Mouse (Mus musculus) embryonic stem cell, embryonic (primary cell): ENCODE data around the gene Bcas2.

Experiments used
- CTCF ChIA-PET, 4 experiments: fragments of 300-600 bp in 2 of 4; fragments of 350-600 bp in 2 of 4; sonication (Branson Sonifier 250); formaldehyde crosslinking; loops; one replicate each; lab custom pipeline; 2022; ENCODE audit warnings: inconsistent platforms in 2 of 4; lab: Charles Lee
- POLR2A ChIA-PET, 4 experiments: fragments of 300-600 bp in 2 of 4; fragments of 350-600 bp in 2 of 4; sonication (Branson Sonifier 250); formaldehyde crosslinking; loops; one replicate each; lab custom pipeline; 2022; ENCODE audit warnings: antibody characterized with exemption in 4 of 4, inconsistent platforms in 1 of 4; lab: Charles Lee

The Bcas2 gene

DNA sequence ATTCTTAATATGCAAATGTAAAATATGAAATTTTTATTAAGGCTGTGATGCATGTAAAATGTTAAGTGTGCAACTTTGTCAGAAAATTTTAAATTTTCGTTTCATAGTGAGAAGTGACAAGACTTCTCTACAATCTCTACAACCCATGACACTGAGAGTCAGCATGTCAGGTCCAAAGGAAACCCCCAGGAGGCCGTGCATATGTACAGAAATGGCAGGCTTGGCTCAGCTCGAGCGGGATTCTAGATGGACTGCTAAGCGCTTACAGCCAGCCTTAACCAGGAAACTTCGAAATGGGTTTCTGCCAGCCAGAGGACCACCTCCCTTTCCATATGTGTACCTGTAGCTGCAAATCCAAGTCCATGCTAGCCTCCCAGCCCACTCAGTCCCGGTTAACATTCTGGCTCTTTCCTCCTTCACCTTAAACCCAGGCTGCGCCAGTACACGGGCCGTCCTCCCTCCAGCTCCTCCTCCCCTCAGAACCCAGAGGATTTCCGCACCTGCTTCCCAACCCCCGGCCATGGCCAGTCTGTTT is 52.8 kb downstream of the Bcas2 start:
- ChIA-PET POLR2A (interaction anchor here (0.6 to 8.5 kb wide), 25 partner anchors 9 to 333 kb away, joined by 3 to 176 read pairs (median 4); partner anchors contain the start of genes Trim33 (in 3 of the 4) and Dennd2c (in 1 of the 4)), CTCF (interaction anchor here (0.5 to 1.9 kb wide), 9 partner anchors 9 to 159 kb away, joined by 3 to 7 read pairs (median 5); no protein-coding TSS in a partner anchor)

DNA sequence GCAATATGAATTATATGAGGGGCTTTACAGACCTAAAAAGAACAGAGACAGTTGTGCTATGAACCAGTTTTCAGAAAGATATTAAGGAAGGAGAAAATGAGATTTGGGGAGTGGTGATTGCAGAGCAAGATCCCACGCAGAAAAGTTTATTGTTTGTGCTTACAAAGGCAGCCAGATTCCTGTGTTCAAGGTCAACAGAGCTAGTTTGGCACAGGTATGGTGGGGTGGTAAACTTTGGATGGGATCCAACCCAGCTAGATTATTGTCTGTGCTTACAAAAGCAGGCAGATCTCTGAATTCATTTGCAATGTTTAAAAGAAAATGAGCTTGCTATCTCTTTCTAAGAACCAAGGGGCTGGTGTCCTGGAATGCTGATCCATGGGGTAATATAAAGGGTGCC is 56.3 kb downstream of the Bcas2 start:
- POLR2A ChIA-PET, result interaction anchor here in 3 of 4 experiments (0.6 to 2.0 kb wide), 10 partner anchors 8 to 1155 kb away, joined by 3 to 8 read pairs (median 4); partner anchors contain the start of gene Trim33 (in 1 of the 3)
- CTCF ChIA-PET, result no interaction called here
